Mouse (Mus musculus) c-Kit-negative CD71-positive TER-119-positive erythroid progenitor cells, embryonic 14.5 days (primary cell): ENCODE measurements around the gene Slc25a18.

Experiments used
- DNase-seq: peaks from one replicate; pipeline ENCODE4 v3.0.0-alpha.2; 2013; ENCODE audit warnings: low read depth, low spot score

The Slc25a18 gene

DNA sequence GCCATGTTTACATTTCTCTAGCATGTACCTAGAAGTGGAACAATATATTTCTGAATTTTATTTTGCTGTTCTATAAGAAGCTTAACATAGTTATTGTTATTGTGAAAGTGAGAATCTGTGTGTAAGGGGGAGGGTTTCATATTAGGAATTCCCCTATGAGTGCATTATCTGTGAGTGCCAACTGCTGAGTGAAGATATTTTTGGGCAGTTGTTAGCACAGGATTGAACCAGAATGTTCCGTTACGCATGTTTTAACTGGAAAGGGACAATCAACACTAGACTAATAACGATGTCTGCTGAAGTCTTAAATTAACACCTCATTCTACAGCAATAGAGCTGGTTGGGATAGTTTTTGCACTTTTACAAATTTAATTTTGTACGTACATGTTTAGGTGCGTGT, 68.4 kb downstream of the Slc25a18 start:
- DNase-seq: no peak
